Mouse (Mus musculus) limb, embryonic 11.5 days (tissue): ENCODE results near the gene Fcf1. TPM values are rescaled to one million over a fixed set of nuclear protein-coding genes. Genes with fewer than 3 reads are reported as not detected.

ENCODE experiments used
- ATAC-seq: fragments of 200-750 bp; cut with Nextera tagmentation; 2 replicates; pipeline ENCODE4 v1.8.0; 2017; ENCODE audit warnings: low read depth; ENCODE audit not compliant: insufficient number of reproducible peaks, low FRiP score, low TSS enrichment
- DNase-seq: peaks from one replicate; pipeline ENCODE4 v3.0.0-alpha.2; 2015; ENCODE audit warnings: low spot score
- H3K27ac ChIP-seq: fragments of 300-500 bp; sonication (generic); replicated peaks from 2 replicates; pipeline ENCODE4 v1.5.1; 2014; ENCODE audit warnings: low read depth, mild to moderate bottlenecking, low read length
- H3K27me3 ChIP-seq: fragments of 300-500 bp; sonication (generic); 2 replicates; pipeline ENCODE4 v1.6.1; 2014; ENCODE audit warnings: mild to moderate bottlenecking, low read length, mixed read lengths; ENCODE audit not compliant: control insufficient read depth, insufficient read depth
- H3K36me3 ChIP-seq: fragments of 300-500 bp; sonication (generic); 2 replicates; pipeline ENCODE4 v1.6.1; 2014; ENCODE audit warnings: mild to moderate bottlenecking, low read length, moderate library complexity, mixed read lengths; ENCODE audit not compliant: control insufficient read depth, insufficient read depth
- H3K4me1 ChIP-seq: fragments of 300-500 bp; sonication (generic); 2 replicates; pipeline ENCODE4 v1.6.1; 2014; ENCODE audit warnings: low read length, mixed read lengths; ENCODE audit not compliant: control insufficient read depth, insufficient read depth
- H3K4me2 ChIP-seq: fragments of 300-500 bp; sonication (generic); 2 replicates; pipeline ENCODE4 v1.6.1; 2014; ENCODE audit warnings: low read depth, mild to moderate bottlenecking, moderate library complexity; ENCODE audit not compliant: severe bottlenecking
- H3K4me3 ChIP-seq: fragments of 300-500 bp; sonication (generic); 2 replicates; pipeline ENCODE4 v1.5.1; 2014; ENCODE audit warnings: low read depth, low read length
- H3K9ac ChIP-seq: fragments of 300-500 bp; sonication (generic); 2 replicates; pipeline ENCODE4 v1.6.1; 2014; ENCODE audit warnings: mild to moderate bottlenecking, low read length
- H3K9me3 ChIP-seq: fragments of 300-500 bp; sonication (generic); 2 replicates; pipeline ENCODE4 v1.6.1; 2016; ENCODE audit warnings: low read length; ENCODE audit not compliant: control insufficient read depth
- WGBS: fragments of 180-500 bp; shearing (Covaris S2); extraction: QIAGEN DNeasy Blood & Tissue Kit; methylation state at CpG from one replicate; pipeline ENCODE4 v1.1.7; 2014; 5-methylcytosine and 5-hydroxymethylcytosine counted together
- polyA plus RNA-seq: library from polyadenylated mRNA; unstranded; fragments of >200 nt; fragmentation: Nextera tagmentation; extraction: Ambion mirVana; gene quantifications from 2 replicates; pipeline ENCODE4 v1.2.1, GENCODE M21; 2014

The Fcf1 gene
- polyA plus RNA-seq, 1 experiment from 2014 or later, result 169 TPM

DNA sequence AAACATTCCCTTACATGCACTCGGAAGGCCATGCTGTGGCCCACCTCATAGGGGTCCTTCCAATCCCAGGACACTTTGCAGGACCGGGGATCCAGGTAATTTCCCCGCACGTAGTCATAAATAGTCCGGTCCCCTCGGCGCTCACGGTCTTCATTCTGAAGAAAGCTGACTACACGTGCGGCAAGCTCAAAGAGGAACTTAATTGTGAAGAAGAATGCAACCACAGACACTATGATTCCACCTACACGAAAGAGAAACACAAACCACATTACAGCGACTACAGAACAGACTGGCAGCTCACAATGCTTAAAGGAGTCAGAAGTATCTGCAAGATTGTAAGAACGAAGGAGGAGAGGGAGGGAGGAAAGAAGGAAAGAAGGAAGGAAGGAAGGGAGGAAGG is 29.0 kb upstream of the Fcf1 start:
- H3K4me2 ChIP-seq, result no peak overlapping the region
- H3K27me3 ChIP-seq, result no peaks in the 10 kb centered on the region
- H3K36me3 ChIP-seq, result peaks cover 15% of the 10 kb centered on the region; the same call in 1 of the 2 replicates
- no peak overlapping the region for H3K27ac ChIP-seq
- H3K9ac ChIP-seq, result no peak overlapping the region
- ATAC-seq (no peak), DNase-seq (no peak)
- no peak overlapping the region for H3K4me3 ChIP-seq
- H3K9me3 ChIP-seq, result no peaks in the 10 kb centered on the region
- WGBS, result 94% methylated on average over 13 of the region's 13 CpGs
- H3K4me1 ChIP-seq, result no peaks in the 10 kb centered on the region

DNA sequence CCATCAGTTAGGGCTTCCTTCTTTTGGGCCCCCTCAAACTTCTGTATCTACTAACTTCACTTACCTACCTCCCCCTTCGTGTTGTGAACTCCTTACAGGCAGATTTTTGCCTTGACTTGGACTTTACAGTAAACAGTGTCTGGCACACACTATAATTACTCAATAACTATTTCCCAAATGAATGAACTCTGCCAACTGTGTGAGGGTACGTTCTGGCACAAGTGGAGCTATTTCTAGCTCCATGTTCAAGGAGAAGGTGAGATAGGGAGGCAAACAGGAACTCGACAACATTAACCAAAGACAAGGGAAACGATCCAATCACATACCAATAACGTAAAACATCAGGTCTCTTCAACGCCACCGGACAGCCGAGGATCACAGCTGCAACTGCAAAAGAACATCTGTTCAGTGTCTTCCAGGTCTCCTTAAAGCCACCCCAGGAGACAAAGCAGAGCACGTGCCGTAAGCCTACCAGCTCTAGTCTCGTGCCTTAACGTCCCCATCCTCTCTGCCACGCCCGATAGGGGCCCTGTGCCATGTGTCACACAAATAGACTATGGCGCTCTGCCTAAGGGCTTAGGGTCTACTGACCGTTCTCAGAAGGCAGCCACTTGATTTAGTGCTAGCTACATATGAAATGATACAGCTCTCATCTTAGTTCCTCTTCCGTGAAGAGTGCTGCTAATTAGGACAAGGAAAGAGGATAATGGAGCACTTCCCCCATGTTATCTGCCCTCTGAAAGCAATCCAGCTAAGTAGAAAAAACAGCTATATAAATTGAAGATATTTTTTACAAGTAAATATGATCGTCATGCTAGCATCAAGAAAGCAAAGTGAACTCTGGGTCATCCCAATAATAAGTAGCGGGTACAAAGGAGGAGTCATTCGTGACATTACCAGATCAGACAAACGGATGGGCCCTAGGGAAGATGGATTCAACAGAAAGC is 27.4 kb upstream of the Fcf1 start:
- no peak overlapping the region for H3K4me2 ChIP-seq
- H3K36me3 ChIP-seq, result peaks cover 15% of the 10 kb centered on the region; the same call in 1 of the 2 replicates
- DNase-seq, result no peak
- H3K9me3 ChIP-seq, result no peaks in the 10 kb centered on the region
- H3K4me3 ChIP-seq, result no peak overlapping the region
- 90% methylated on average over 21 of the region's 21 CpGs for WGBS
- H3K27ac ChIP-seq, result no peak overlapping the region
- no peak overlapping the region for H3K9ac ChIP-seq
- no peak for ATAC-seq
- no peaks in the 10 kb centered on the region for H3K4me1 ChIP-seq
- no peaks in the 10 kb centered on the region for H3K27me3 ChIP-seq

DNA sequence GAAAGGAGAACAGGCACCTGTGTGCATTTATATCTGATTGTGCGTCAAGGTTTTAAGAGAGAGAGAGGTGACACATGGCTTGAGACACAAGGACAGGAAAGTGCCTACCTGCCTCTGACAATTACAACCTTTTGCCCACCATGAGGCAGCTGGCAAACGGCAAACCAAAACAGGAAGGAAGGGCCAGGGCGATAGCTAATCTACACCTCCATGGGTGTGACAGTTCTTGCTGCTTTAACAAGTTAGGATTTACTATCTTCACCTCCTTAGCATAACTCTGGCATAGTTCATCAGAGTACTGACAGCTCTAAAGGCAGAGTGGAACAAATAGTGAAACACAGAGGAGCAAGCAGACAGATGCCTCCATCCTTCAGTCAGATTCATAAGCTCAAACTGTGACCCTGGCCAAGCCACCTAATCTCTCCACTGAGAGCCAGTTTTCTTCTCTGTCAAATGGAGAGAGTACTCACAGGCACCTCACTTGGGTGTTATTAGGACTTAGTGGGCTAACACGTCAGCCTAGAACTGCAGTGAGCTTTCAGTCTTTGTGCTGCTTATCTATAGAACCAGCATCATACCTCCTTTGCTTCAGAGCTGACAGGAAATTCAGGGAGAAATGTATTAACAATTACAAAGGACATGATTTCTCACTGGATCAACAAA is 26.4 kb upstream of the Fcf1 start:
- Histone ChIP-seq H3K4me2 (no peak overlapping the region), H3K9me3 (no peaks in the 10 kb centered on the region), H3K4me3 (no peak overlapping the region), H3K9ac (no peak overlapping the region), H3K27me3 (no peaks in the 10 kb centered on the region), H3K4me1 (no peaks in the 10 kb centered on the region), H3K36me3 (peaks cover 13% of the 10 kb centered on the region; the same call in 1 of the 2 replicates), H3K27ac (no peak overlapping the region)
- WGBS, result 79% methylated on average over 4 of the region's 4 CpGs
- DNase-seq, result no peak
- ATAC-seq, result no peak

DNA sequence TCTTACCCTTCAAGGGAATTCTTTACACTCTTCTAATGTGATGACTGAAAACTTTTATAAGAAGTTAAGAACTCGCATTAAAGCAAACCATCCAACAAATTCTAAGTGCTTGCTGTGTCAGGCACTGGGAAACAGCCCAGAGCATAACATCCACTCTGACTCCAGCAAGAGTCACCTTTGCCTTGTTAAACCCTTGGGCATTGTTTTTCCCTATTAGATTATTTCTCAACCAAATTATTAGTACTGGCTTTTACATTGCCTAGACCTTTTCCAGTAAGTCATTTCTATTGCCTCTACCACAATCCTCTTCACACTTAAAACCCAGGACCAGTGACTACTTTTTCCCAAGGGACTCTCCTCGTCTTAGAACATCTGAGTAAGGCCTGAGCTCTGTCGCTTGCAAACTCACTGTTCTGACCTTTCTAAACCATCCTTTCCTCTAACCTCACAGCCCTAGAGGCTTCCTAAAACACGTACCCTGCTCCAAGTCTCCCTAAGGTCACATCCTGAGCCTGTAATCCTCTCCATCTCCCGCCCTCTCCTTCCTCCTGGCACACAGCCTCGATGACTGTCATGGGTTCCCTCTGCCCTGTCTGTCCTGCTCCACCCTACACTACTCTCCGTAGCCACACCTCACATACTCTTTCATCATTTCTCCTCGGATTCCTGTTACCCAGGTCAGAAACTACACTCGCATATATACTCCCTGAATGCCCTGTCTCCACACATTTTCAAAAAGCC is 25.7 kb upstream of the Fcf1 start:
- no peaks in the 10 kb centered on the region for H3K9me3 ChIP-seq

DNA sequence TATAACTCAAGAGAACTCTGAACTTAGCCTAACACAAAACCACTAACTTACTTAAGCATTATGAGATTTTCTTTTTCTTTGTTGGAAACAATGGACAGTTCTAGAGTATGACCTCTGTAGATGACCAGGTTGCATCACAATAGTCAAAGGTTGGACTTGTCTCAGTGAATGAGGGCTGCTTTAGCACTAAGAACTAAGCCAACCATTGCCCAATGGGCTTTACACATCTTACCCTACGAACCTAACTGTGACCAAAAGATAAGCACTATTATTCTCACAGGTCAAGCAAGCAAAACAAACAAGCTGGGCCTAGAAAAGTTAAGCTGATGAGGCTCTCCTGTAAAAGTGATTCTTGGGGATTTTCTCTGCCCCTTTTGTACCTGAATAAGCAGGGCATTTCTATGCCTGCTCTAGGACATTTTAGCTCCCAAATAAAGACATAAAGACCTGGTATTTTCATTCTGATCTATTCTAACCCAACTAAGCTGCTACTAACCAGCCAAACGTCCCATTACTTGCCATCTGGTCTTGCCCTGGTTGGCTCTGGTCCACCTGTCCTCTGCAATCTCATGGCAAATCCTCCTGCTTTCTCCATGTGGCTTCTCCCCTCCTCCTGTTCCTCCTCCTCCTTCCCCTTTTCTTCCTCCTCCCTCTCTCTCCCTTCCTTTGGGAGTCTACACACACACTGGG is 22.7 kb upstream of the Fcf1 start:
- no peak overlapping the region for H3K9ac ChIP-seq
- H3K4me1 ChIP-seq, result no peaks in the 10 kb centered on the region
- H3K27ac ChIP-seq, result no peak overlapping the region
- no peak overlapping the region for H3K4me3 ChIP-seq
- WGBS, result 76% methylated on average over 2 of the region's 2 CpGs
- peaks cover 2% of the 10 kb centered on the region; the same call in 1 of the 2 replicates for H3K36me3 ChIP-seq
- no peak for DNase-seq
- ATAC-seq, result no peak
- no peaks in the 10 kb centered on the region for H3K9me3 ChIP-seq
- no peaks in the 10 kb centered on the region for H3K27me3 ChIP-seq
- no peak overlapping the region for H3K4me2 ChIP-seq

More for the DNA sequence above, 25.7 kb upstream of the Fcf1 start:
- no peak overlapping the region for H3K4me2 ChIP-seq
- H3K4me1 ChIP-seq, result no peaks in the 10 kb centered on the region
- H3K9ac ChIP-seq, result no peak overlapping the region
- DNase-seq, result no peak
- no peak overlapping the region for H3K27ac ChIP-seq
- H3K27me3 ChIP-seq, result no peaks in the 10 kb centered on the region
- no peak overlapping the region for H3K4me3 ChIP-seq
- WGBS, result 92% methylated on average over 9 of the region's 9 CpGs
- no peak for ATAC-seq
- peaks cover 10% of the 10 kb centered on the region; the same call in 1 of the 2 replicates for H3K36me3 ChIP-seq

DNA sequence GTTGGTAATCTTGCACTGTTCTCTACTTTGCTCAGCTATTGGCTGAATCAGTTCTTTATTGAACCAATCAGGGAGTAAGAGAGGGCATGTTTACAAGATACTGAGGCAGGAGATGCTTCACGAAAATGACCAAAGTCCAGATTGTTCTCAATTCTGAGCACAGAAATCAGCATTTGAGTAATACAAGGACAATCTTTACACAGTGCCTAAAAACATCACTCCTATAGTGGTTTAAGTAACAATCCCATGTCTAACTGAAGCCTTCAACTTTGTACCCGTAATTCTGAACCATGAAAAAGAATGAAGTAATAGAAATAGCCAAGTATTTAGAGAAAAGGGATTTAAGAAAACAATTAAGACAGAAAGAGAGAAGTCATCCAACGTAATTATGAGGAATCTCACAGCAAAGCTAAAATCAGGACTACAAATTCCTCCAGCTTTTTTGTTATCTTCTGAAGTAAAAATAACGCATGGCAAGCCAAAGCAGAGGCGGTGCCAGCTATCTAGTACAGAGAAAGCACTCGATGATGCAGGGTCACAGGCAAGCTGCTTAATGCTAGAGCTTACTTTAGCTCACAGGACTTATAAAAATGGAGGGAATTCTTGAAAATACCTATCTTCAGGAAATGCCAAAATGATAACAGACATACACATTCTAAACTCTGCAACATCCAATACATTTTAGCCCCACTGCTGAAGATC is 22.0 kb upstream of the Fcf1 start:
- Histone ChIP-seq H3K36me3 (no peaks in the 10 kb centered on the region; the same call in 1 of the 2 replicates), H3K4me1 (no peaks in the 10 kb centered on the region), H3K4me2 (no peak overlapping the region), H3K27me3 (no peaks in the 10 kb centered on the region), H3K27ac (no peak overlapping the region), H3K4me3 (no peak overlapping the region), H3K9me3 (no peaks in the 10 kb centered on the region), H3K9ac (no peak overlapping the region)
- DNase-seq, result no peak
- ATAC-seq, result no peak
- 91% methylated on average over 6 of the region's 6 CpGs for WGBS

DNA sequence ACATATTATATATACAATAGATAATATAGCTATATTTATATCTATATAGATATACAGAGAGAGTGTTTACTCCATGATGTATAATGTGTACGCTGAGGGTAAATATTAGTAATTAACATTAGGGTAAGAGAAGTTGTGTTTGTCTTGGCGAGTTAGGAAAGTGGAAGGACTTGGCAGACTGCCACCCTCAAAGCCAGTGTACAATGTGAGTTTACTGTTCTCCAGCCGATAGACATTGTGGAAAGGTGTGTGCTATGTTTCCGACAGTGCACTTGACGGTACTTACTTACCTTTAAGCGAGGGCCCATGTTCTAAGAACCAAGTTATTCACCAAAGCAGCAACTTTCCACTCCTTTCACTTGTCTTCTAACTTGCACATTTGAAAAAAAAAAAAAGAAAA is 19.9 kb upstream of the Fcf1 start:
- ATAC-seq, result no peak
- Histone ChIP-seq H3K4me1 (no peaks in the 10 kb centered on the region), H3K36me3 (no peaks in the 10 kb centered on the region), H3K9me3 (no peaks in the 10 kb centered on the region), H3K4me3 (no peak overlapping the region), H3K4me2 (no peak overlapping the region), H3K9ac (no peak overlapping the region), H3K27me3 (no peaks in the 10 kb centered on the region), H3K27ac (no peak overlapping the region)
- 93% methylated on average over 6 of the region's 6 CpGs for WGBS
- no peak for DNase-seq
